Mouse (Mus musculus) liver, embryonic 11.5 days (tissue): ENCODE measurements around the gene Tpm1. TPM values are rescaled to one million over a fixed set of nuclear protein-coding genes. Genes with fewer than 3 reads are reported as not detected.

ENCODE experiments used
- ATAC-seq: fragments of 200-750 bp; cut with Nextera tagmentation; replicated peaks from 2 replicates; pipeline ENCODE4 v1.8.0; 2017; ENCODE audit warnings: moderate number of reproducible peaks, mild to moderate bottlenecking, moderate TSS enrichment, moderate library complexity; ENCODE audit not compliant: low FRiP score
- DNase-seq: peaks from one replicate; pipeline ENCODE4 v3.0.0-alpha.2; 2017; ENCODE audit warnings: low spot score
- H3K27ac ChIP-seq: fragments of 300-500 bp; sonication (generic); 2 replicates; pipeline ENCODE4 v1.5.1; 2014; ENCODE audit warnings: mild to moderate bottlenecking, low read depth, low read length, control low read depth
- H3K27me3 ChIP-seq: fragments of 300-500 bp; sonication (generic); replicated peaks from 2 replicates; pipeline ENCODE4 v1.6.1; 2014; ENCODE audit warnings: low read length, mixed read lengths; ENCODE audit not compliant: control insufficient read depth, insufficient read depth
- H3K36me3 ChIP-seq: fragments of 300-500 bp; sonication (generic); 2 replicates; pipeline ENCODE4 v1.6.1; 2014; ENCODE audit warnings: mild to moderate bottlenecking, low read length, moderate library complexity, mixed read lengths; ENCODE audit not compliant: control insufficient read depth, insufficient read depth
- H3K4me1 ChIP-seq: fragments of 300-500 bp; sonication (generic); replicated peaks from 2 replicates; pipeline ENCODE4 v1.6.1; 2014; ENCODE audit warnings: low read length, mixed read lengths; ENCODE audit not compliant: control insufficient read depth, insufficient read depth
- H3K4me2 ChIP-seq: fragments of 300-500 bp; sonication (generic); 2 replicates; pipeline ENCODE4 v1.6.1; 2014; ENCODE audit warnings: mild to moderate bottlenecking, control low read depth, moderate library complexity
- H3K4me3 ChIP-seq: fragments of 300-500 bp; sonication (generic); 2 replicates; pipeline ENCODE4 v1.5.1; 2014; ENCODE audit warnings: low read depth, low read length, control low read depth
- H3K9ac ChIP-seq: fragments of 300-500 bp; sonication (generic); 2 replicates; pipeline ENCODE4 v1.6.1; 2014; ENCODE audit warnings: low read depth, low read length, control low read depth
- H3K9me3 ChIP-seq: fragments of 300-500 bp; sonication (generic); 2 replicates; pipeline ENCODE4 v1.6.1; 2016; ENCODE audit warnings: low read length, inconsistent platforms, mixed read lengths; ENCODE audit not compliant: control insufficient read depth
- WGBS: fragments of 180-500 bp; shearing (Covaris S2); extraction: QIAGEN DNeasy Blood & Tissue Kit; methylation state at CpG from one replicate; pipeline ENCODE4 v1.1.7; 2014; 5-methylcytosine and 5-hydroxymethylcytosine counted together
- polyA plus RNA-seq: library from polyadenylated mRNA; unstranded; fragments of >200 nt; fragmentation: Nextera tagmentation; extraction: Ambion mirVana; gene quantifications from 2 replicates; pipeline ENCODE4 v1.2.1, GENCODE M21; 2014

Tpm1 gene
- polyA plus RNA-seq, 1 experiment from 2014 or later = 420 TPM

DNA sequence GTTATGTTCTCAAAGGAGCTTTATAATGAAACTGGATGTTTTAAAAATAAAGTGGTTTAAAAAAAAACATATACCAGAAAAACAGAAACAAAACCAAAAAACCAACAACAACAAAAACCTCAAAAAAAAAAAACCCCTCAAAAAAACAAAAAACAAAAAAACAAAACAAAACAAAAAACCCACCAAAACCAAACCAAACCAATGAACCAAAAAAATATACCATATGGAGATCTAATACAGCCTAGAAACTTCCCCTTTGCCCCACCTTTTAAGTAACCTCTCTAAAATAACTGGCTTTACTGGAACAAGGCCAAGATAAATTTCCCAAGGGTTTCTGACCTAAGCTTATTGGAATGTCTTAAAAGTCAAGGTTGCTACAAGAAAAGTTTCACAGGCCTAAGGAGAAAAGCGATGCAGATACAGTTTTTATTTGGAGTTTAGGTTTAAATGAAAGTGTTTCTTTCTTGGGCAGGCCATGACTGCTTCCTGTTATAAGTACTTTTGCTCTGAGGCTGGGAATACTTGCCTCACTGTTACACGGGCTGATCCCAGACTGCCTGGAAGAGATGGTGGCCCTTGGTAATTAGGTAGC, 12.6 kb downstream of the Tpm1 start:
- ATAC-seq (no peak), DNase-seq (no peak)
- Histone ChIP-seq H3K4me2 (no peak overlapping the region), H3K4me1 (peaks cover 46% of the 10 kb centered on the region), H3K9ac (no peak overlapping the region), H3K27ac (peak overlapping the region; percentile 59; the same call in 1 of the 2 replicates), H3K9me3 (peaks cover 6% of the 10 kb centered on the region), H3K36me3 (peaks cover 47% of the 10 kb centered on the region), H3K4me3 (no peak overlapping the region), H3K27me3 (no peaks in the 10 kb centered on the region)
- 68% methylated on average over 2 of the region's 2 CpGs for WGBS

DNA sequence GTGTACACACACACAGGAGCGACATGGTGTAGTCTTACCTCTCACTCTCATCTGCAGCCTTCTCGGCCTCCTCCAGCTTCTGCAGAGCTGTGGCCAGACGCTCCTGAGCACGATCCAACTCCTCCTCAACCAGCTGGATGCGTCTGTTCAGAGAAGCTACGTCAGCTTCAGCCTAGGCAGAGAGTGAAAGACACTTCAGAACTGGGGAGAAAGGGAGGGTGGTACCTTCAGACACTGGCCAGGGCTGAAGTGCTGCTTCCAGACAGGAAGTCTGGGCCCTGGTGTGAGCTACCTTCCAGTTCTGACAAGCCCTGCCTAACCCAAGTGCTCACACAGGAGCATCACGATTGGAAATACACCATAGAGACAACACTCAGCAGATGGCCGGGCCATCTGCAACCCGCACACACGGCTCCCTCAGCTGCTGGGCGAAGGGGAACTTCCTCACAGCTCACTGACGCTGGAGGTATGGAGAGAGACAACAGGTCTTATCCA, 13.2 kb downstream of the Tpm1 start:
- H3K4me2 ChIP-seq = no peak overlapping the region
- WGBS = 79% methylated on average over 12 of the region's 12 CpGs
- no peak overlapping the region for H3K9ac ChIP-seq
- DNase-seq (no peak), ATAC-seq (no peak)
- no peaks in the 10 kb centered on the region for H3K27me3 ChIP-seq
- H3K27ac ChIP-seq = no peak overlapping the region
- peaks cover 47% of the 10 kb centered on the region for H3K36me3 ChIP-seq
- H3K4me1 ChIP-seq = peaks cover 41% of the 10 kb centered on the region
- H3K4me3 ChIP-seq = no peak overlapping the region
- H3K9me3 ChIP-seq = peaks cover 6% of the 10 kb centered on the region

- DNase-seq = no peak
- WGBS = 88% methylated on average over 4 of the region's 4 CpGs
Measured at GRCm38 (mm10) chr9:67034677-67035076, 14.5 kb downstream of the Tpm1 start.

DNA sequence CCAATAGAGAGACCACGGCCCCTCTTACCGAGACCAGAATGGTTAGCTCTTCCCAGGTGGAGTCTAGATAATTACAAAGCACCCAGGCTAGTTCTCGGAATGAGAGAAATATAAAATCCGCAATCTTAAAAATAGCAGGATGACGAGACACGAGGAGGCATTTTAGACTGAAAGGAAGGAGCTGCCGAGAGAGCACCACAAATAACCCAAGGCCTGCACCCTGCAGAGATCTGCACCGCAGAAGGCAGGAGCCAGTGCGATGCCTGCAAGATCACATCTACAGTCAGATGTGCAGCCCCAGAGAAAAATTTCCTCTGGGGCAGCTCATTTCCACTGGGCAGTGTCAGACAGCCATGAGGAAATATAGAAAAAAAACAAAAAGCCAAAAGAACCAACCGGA, 16.2 kb downstream of the Tpm1 start:
- no peak overlapping the region for H3K27ac ChIP-seq
- H3K4me1 ChIP-seq = peaks cover 13% of the 10 kb centered on the region

More at GRCm38 (mm10) chr9:67034677-67035076, 14.5 kb downstream of the Tpm1 start:
- Histone ChIP-seq H3K4me2 (no peak overlapping the region), H3K4me3 (no peak overlapping the region), H3K27ac (no peak overlapping the region), H3K36me3 (peaks cover 57% of the 10 kb centered on the region), H3K4me1 (peaks cover 28% of the 10 kb centered on the region), H3K9ac (no peak overlapping the region), H3K9me3 (peaks cover 6% of the 10 kb centered on the region), H3K27me3 (no peaks in the 10 kb centered on the region)
- ATAC-seq = no peak

GRCm38 (mm10) chr9:67032611-67033010, 16.6 kb downstream of the Tpm1 start:
- DNase-seq = no peak
- Histone ChIP-seq H3K4me2 (no peak overlapping the region), H3K27ac (no peak overlapping the region), H3K9me3 (peaks cover 6% of the 10 kb centered on the region), H3K27me3 (no peaks in the 10 kb centered on the region), H3K36me3 (peaks cover 64% of the 10 kb centered on the region), H3K9ac (no peak overlapping the region), H3K4me3 (no peak overlapping the region), H3K4me1 (peaks cover 10% of the 10 kb centered on the region)
- ATAC-seq = no peak
- 95% methylated on average over 15 of the region's 15 CpGs for WGBS

More for the DNA sequence above, 16.2 kb downstream of the Tpm1 start:
- H3K9ac ChIP-seq = no peak overlapping the region
- no peaks in the 10 kb centered on the region for H3K27me3 ChIP-seq
- no peak overlapping the region for H3K4me2 ChIP-seq
- no peak for ATAC-seq
- H3K36me3 ChIP-seq = peaks cover 61% of the 10 kb centered on the region
- WGBS = 96% methylated on average over 10 of the region's 10 CpGs
- DNase-seq = no peak
- H3K4me3 ChIP-seq = no peak overlapping the region
- H3K9me3 ChIP-seq = peaks cover 6% of the 10 kb centered on the region

DNA sequence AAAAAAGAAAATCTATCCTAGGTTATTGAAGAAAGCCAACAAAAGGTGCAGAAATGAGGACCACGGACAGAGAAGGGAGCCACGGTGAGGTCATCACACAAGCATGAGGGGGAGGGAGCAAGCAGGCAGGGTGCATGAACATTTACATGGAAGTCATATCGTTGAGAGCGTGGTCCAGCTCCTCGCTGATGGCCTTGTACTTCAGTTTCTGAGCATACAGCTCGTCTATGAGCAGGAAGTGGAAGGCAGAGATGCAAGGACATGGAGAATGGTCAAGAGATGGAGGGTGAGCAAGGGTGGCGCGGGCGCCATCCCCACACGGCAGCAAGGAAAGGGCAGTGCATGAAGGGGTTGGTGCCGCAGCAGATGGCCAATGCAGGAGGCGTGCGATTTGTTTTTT, 19.7 kb downstream of the Tpm1 start:
- WGBS = 91% methylated on average over 13 of the region's 13 CpGs
- no peak overlapping the region for H3K9ac ChIP-seq
- H3K27me3 ChIP-seq = no peaks in the 10 kb centered on the region
- H3K4me2 ChIP-seq = no peak overlapping the region
- no peak overlapping the region for H3K4me3 ChIP-seq
- no peaks in the 10 kb centered on the region for H3K9me3 ChIP-seq
- no peak overlapping the region for H3K27ac ChIP-seq
- peaks cover 66% of the 10 kb centered on the region for H3K36me3 ChIP-seq
- peaks cover 18% of the 10 kb centered on the region for H3K4me1 ChIP-seq
- DNase-seq (no peak), ATAC-seq (no peak)

DNA sequence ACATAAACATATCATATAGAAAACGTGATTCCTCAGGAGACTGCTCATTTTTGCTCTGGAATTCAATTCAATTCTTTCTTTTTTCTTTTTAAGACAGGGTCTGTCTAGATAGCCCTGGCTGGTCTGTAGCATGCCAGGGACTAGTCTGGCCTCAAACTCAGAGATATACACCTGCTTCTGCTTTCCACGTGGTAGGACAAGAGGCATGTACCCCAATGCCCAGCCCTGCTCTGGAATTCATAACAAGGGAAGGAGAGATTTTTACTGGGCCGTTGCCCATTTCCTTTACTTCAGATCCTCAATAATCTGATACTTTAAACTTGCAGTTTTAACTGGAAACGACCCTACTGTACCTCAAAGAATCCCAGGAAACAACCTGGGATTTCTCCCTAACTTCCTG, 20.3 kb downstream of the Tpm1 start:
- H3K27ac ChIP-seq = no peak overlapping the region
- 74% methylated on average over 4 of the region's 4 CpGs for WGBS

GRCm38 (mm10) chr9:67028133-67028724, 21.0 kb downstream of the Tpm1 start:
- 81% methylated on average over 12 of the region's 12 CpGs for WGBS
- Histone ChIP-seq H3K27me3 (no peaks in the 10 kb centered on the region), H3K4me3 (no peak overlapping the region), H3K27ac (no peak overlapping the region), H3K9ac (no peak overlapping the region), H3K9me3 (no peaks in the 10 kb centered on the region), H3K4me1 (peaks cover 29% of the 10 kb centered on the region), H3K4me2 (no peak overlapping the region), H3K36me3 (peaks cover 58% of the 10 kb centered on the region)
- DNase-seq = no peak
- ATAC-seq = no peak

More for the DNA sequence above, 20.3 kb downstream of the Tpm1 start:
- no peak for ATAC-seq
- H3K4me3 ChIP-seq = no peak overlapping the region
- H3K4me1 ChIP-seq = peaks cover 24% of the 10 kb centered on the region
- peaks cover 61% of the 10 kb centered on the region for H3K36me3 ChIP-seq
- DNase-seq = no peak
- no peaks in the 10 kb centered on the region for H3K9me3 ChIP-seq
- no peaks in the 10 kb centered on the region for H3K27me3 ChIP-seq
- H3K9ac ChIP-seq = no peak overlapping the region
- no peak overlapping the region for H3K4me2 ChIP-seq

GRCm38 (mm10) chr9:67026890-67027289, 22.3 kb downstream of the Tpm1 start:
- Histone ChIP-seq H3K4me1 (peaks cover 29% of the 10 kb centered on the region), H3K36me3 (peaks cover 55% of the 10 kb centered on the region), H3K4me2 (no peak overlapping the region), H3K4me3 (no peak overlapping the region), H3K9ac (no peak overlapping the region), H3K9me3 (no peaks in the 10 kb centered on the region), H3K27me3 (no peaks in the 10 kb centered on the region), H3K27ac (0 out of 2 replicates have a peak overlapping the region, but pooled peaks have one; percentile 15)
- ATAC-seq (no peak), DNase-seq (no peak)
- 93% methylated on average over 7 of the region's 7 CpGs for WGBS
